Mouse (Mus musculus): ENCODE data around the gene Grb14.
A peak's percentile ranks its signal among the peaks of the same experiment; 100 is the strongest.

Grb14 gene

DNA sequence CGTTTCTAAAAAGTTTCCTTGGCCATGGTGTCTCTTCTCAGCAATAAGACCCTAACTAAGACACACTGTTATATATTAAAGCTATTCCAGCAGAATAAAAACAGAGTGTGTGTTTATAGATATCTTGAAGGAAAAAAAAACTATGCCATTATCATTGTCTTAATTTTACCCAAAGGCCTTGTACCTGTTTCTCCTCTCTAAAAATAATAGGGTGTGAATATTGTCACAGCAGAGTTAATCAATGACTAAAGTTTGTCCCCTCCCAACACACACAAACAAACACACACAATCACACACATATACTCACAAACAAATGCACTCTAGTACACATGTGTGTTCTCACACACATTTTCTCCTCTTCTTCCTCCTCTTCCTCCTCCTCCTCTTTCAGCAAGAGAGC, at the start of gene Grb14:
Gene Grb14, minus strand, starts transcription at position 101 of the 400 bp plus-strand sequence.
- no peak for DNase-seq (ENCODE audit: low spot score)

DNA sequence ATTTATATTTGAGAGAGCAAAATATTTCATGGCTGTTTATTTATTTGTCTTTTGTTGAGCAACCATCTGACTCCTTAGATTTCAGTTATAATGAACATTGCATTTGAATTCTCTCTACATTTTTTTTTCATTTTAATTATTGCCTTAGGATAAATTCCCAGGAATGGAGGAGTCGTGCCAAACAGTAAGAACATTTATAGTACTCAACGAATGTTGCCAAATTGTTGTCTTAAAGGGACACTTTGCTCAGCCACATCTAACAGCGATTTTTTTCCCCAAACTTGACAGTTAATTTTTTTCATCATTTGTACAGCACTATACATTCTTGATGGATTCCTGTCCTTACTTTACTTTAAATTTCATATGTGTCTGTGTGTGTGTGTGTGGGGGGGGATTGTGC, 47.4 kb upstream of the Grb14 start:
- no peak for DNase-seq (ENCODE audit: low spot score)

DNA sequence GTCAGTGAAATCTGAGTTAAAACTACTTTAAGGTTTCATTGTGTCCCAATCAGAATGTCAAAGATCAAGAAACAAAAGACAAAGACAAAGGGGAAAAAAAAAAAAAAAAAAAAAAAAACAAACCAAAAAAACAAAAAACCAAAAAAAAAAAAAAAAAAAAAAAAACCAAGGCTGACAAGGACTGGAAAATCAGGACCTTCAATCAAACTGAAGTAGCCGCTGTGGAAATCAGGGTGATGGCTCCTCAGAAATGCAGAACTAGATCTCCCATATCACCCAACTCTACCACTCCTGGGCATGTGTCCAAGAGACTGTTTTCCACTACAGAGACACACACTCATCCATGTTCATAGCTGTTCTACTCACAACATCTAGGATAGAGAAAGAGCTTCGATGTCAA, 29.0 kb upstream of the Grb14 start:
- DNase-seq (ENCODE audit: low spot score) = no peak

DNA sequence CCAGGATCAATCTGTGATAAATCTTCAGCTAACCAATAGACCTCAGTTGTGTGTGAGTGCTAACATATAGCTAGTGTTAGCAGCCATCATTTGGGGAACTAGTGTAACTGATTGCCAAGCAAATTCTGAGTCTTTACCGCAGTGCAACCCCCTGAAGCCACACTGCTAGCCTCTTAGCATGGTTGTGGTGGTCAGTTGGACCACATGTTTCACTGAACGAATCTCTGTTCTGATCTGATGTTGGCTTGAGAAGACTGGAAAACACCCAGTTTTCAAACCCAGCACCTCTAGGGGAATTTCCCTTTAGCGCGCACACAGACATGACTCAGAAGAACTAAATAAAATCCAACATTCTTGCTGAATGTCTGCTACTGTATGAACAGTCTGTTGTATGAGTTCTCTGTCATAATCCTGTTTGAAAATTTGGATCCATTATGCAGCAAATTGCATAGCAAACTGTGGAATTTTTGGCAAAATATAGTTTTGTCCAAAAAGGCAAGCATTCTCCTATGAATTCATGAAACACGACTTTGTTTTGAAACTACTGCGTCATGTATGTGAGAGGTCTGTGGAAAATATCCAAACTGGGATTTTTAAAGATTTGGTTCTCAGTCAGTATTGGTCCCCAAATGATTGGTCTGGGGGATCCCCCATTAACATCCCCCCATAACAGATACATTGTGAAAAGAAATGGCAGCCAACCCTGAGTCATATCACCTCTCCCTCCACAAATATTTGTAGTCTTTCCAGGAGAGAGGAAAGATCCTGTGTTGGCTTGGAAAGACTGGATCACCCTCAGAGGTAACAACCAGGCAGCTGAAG, 27.6 kb upstream of the Grb14 start:
- no peak for DNase-seq (ENCODE audit: low spot score)

DNA sequence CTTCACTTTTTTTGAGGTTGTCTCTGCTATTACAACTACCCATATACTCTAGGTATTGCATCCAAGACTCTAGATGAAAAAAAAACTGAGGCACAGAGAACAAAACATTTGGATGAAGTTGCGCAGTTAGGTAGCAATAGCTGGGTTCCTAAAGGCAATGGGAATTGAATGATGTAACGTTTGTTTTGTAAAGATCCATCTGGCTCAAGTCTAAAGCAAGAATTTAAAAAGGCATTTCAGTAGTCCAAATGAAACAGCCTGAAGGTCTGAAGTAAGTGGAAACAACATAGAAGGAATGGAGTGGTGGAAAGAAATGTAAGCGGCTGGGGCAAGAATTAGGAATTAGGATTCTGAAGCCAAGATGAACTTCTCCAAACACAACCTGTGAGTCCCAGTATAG, 26.0 kb upstream of the Grb14 start:
- DNase-seq (ENCODE audit: low spot score) = no peak

DNA sequence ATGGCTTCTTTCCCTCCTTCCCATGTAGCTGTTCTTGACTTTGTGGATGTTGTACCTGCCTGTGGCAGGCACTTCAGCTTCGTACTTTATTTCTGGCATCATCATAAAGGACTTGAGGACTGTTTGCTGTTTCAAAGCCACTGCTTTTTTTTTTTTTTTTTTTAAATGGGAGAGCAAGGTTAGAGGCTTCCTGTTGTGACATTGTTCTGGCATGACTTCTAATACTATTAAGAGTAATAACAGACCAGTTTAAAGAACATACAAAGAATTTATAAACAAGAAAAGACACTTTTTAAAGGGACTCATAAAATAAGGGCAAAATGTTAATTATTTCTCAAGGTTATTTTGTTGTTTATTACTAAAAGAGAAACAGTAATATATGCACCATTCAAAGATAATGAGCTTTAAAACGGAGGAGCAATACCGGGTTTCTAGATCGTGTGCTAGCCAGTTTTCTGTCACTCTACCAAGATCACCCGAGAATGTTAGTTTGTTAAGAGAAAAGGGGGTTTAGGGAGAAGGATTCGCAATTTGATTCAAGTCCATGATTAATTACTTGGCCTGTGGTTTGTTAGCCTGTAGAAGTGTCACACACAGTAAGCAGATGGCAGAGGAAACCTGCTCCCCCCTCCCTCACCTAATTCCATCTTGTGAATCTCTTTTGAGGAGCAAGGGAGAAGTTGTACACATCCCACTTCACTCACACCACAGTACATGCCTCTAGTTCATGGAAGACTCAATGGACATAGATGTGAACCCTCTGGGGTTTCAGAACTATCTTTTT, 23.6 kb upstream of the Grb14 start:
- no peak for DNase-seq (ENCODE audit: low spot score)

DNA sequence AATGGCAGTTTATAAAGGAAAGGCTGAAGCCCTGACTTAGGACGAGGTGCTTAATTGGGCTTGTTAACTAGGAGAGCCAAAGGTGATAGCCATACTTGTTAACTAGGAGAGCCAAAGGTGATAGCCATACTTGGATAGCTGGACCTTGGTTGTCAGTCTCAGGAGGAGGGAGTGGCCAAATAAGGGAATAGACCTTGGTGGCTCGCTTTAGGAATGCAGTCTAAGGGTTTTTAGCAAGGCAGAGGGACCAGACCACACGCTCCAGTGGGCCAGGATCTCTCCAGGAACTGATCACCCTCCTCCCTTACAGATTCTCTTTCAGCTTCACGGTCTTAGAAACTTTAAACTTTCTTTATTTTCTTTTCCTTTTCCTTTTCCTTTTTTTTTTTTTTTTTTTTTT, 13.4 kb upstream of the Grb14 start:
- no peak for DNase-seq (ENCODE audit: low spot score)

DNA sequence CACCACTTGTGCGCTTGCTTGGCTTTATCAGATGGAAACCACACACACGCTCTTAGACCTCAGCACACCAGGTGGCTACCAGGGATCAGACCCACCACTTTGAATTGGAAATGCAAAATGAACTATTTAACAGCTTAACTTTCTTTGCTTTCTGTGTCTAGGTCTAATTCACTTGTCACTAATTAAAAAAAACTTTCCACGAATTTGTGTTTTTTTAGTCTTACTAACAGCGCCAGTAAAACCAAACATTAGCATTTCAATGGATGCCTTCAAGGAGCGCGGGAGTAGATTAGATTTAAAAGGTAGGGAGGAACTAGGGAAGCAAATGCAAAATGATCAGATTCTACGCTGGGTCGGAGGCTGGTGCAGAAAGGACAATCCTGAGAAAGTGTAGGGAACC, 12.8 kb upstream of the Grb14 start:
- DNase-seq (ENCODE audit: low spot score) = no peak

DNA sequence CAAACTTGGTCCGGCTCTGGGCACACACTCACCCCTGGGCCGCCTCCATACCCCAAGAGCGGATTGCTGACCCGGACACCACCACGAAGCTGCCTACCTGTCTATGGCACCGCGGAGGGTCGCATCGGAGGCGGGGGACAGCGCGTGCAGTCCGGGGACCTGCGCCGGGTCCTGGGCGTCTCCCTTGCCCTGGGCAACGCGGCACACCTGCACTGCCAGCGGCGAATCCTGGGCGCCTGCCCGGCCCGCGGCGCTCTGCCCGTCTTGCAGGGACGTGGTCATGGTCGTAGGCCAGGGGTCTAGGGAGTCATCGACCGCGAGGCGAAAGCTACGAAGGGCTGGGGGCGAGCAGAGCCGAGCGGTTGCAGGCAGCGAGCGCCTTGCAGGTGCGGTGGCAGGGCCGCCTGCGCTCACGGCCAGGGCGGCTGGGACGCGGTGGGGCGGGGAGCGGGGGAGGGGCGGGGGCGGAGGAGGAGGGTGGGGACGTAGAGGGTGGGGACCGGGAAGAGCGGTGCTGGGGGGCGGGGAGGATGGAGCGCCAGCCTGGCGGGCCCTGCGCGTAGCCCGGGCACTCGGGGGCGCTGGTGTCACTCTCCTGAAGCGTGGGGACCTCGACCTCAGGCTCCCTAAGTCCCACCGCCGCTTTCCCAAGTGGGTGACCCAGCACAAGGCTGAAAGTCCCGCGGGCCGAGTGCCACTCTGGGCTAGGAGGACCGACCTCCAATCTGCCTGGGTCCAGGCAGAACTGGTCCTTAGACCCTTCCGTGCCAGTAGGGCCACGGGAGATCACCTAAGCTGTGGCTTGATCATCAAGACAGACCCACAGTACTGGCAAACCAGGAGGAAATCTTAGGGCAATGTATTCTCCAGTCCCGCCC, 2.2 kb downstream of the Grb14 start:
- peak; percentile 70 for DNase-seq (ENCODE audit: low spot score)

DNA sequence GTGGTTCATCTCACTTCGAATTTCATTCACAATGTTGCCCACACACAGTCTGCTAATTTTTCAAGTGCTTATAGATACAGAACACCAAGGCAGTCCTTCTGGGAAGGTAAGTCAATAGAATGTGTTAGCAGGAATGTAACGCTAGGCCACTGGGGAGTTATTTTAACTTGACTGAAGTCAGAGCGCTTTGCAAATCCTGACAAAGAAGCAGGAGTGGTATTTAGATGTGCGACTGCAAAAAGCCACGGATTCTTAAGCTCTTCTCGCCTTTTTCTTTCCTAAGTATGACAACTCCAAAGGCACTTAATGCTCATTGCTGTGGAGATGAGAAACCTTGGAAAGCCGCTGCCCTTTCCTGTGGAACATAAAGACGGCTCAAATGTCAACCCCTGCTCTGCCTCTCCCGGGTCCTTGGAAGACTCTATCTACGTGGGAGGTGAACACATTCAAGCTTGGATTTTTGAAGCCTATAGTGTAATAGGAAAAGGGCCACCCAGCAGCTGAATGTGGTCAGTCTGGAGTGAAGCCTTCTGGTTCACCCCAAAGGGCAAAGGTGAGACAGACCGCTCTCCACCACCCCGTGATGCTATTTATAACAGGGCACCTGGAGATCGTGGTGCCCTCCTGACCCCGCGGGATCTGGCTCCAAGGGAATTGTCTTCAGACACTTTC, 3.0 kb downstream of the Grb14 start:
- DNase-seq (ENCODE audit: low spot score) = no peak

DNA sequence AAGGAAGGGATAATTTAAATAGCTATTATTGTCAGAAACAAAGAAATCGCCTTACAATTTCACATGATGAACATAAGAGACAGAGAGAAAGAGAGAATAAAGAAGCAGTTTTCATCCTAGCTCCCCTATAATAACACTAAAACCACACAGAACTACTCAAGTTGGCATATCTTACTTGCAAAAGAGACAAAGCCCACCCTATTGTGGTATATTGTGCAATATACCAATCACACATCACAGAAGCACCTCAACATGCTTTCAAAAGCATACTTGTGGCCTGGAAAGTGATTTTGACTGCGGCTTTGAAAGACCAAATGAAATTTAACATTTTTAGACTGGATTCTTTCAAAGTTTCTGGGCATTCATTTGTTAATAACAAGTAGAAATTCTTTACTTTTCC, 7.4 kb downstream of the Grb14 start:
- no peak for DNase-seq (ENCODE audit: low spot score)

DNA sequence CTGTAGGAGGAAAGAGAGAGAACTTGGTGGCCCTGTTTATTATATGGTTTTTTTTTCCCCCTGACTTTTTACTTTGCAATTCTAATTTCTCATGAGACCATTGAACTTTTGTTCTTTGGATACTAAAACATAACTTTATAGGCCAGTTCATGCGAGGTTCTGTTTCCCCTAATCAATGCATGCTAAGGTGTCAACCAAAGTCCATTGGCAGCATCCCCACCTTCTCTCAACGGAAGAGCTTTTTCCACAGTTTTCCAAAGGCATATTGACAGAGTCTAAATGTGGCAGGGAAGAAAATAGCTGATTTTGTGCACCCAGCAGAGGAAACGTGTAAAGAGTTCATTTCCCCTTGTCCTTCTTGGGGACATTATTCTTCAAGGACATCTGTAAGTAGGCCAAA, 10.2 kb downstream of the Grb14 start:
- DNase-seq (ENCODE audit: low spot score) = no peak

DNA sequence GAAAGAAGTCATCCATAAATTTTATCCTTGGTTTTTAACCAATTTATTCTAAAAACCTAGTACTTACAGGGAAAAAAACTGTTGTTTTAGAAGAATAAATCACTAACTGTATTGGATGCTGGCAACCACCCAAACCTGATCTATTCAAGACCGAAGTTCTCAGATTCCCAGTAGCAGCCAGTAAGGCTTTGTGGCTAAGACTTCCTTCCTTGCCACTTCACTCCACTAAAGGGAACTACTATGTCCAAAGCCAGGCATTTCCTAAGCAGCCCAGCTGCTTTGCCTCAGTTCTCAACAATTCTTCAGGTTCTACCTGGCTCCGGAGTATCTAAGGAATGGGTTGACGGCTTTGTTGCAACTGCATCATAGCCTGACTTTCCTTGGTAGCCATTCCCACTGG, 14.7 kb downstream of the Grb14 start:
- no peak for DNase-seq (ENCODE audit: low spot score)

DNA sequence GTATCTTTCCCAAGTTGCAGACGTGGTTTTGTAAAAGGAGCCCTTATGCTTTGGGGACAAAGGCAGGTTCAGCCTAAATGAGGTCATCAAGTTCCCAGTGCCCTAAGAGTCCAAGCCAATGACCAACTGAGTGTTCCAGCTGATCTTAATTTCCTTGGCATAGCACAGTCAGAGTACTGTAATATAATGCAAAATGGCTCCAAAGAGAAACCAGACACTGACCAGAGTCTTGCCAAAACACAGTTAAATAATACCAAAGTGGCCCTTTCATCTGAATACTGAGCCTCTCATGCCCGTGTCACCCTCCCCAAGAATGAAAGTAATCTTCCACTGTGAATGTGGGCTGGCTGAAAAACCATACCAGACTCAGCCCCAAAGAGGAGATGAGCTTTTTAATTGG, 17.4 kb downstream of the Grb14 start:
- no peak for DNase-seq (ENCODE audit: low spot score)

DNA sequence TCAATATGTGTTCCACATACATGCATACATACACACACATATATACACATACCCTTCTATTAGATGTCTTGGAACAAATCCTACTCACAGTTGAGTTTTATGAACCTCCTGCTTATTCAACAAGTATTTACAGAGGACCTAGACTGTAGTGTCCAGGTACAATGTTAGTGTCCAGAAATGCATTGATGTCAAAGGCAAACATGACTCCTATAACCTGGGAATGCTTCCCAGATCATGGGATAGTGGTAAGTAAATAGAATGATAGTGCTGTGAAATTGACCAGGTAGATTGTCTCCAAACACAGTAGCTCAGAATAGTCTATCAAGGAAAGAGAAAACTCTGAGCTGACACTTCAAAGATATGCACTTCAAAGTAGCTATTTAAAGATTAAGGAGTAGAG, 19.7 kb downstream of the Grb14 start:
- DNase-seq (ENCODE audit: low spot score) = no peak

DNA sequence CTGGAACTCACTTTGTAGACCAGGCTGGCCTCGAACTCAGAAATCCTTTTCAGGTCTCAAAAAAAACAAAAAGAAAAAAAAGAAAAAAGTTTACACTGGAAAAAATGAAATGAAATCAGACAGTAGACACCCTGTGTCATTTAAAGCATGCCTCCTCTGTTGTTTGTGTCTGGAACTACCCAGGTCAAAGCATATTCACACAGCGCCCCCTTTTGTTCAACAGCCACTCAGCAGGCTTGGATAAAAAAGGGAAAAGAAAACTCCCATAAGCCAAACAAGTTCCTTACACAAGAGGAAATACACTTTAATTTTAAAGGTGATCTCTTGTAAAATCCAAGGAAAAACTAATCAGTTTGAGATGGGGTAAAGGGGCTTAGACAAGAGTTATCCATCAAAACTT, 21.4 kb downstream of the Grb14 start:
- no peak for DNase-seq (ENCODE audit: low spot score)

DNA sequence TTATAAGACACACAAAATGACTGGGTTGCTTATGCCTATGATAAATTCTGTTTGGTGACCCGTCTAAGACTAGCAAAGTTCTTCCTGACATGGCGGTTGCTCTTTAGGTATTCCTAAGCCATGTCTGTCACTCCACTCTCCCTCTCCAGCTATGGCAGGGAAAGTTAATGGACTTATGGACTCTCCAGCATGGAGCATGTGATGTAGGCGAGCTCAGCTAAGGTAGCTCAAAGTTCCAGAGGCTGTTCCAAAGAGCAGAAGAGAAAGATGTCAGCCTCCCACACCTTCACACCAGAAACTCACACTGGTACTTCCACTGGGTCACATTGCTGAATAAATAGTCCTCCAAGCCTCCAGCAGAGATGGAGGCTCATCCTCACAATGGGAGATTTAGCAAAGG, 22.2 kb downstream of the Grb14 start:
- DNase-seq (ENCODE audit: low spot score) = no peak

DNA sequence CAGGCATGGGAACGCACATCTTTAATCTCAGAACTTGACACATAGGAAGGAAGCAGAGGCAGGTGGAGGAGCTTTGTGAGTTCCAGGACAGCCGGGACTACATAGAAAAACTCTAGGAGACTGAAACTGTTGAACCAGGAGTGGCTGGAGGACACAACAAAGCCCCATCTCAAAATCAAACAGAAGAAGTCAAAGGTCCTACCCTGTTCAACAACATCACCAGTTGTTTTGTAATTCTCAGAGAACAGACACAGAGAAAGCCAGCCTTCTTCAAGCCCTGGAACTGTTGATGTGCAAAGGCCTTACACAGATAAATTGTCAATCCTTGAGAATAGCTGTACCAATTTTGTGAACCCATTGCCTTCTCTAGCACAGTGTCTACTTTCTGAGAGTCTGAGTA, 29.7 kb downstream of the Grb14 start:
- no peak for DNase-seq (ENCODE audit: low spot score)

DNA sequence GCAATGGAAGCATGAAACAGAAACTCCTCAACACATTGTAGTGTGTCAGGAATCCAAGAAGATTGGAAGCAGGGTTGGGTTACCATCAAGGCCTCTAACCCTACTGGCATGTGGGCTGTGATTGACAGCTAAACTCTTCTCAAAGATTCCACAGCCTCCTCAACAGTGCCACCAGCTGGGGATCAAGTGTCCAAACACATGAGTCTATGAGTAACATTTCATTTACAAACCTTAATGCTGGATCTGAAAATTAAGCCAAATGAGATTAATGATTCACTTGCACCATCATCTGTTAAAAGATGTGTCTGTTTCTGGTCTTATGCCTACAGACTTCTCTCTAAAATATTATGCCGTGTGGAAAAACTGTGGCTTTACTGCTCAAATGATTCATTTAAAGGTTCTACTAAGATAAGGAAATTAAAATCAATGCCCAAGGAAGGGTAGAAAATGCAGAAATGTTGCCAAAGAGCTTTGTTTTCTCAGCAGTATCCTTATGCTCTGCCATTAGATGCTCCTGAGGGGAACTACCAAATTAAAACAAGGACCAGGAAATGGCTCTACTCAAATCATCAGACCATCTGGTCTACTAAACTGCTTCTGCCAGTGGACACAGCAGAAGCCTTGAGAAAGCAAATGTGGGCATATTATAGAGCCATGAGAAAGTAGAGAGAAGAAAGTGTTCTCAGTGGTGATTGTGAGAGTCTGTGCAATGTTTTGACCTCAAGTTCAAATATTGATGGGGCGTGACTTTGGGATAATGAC, 35.2 kb downstream of the Grb14 start:
- DNase-seq (ENCODE audit: low spot score) = no peak

DNA sequence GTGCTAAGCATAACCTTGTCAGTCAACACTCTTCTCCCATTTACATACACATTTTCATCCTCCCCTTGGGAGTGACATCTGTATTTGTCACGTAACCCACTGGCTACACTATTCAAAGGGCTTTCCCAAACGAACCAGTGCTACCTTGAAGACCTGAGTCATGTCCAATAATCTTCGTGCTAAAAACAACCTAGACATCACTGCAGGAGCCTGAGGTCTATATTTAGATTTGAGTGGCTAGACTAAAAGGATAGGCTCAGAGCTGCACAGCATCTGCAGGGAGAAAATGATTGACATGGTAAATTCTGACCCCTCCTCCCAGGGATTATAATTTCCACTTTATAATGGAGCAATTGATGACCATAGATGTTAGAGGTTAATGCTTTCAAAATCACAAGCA, 37.0 kb downstream of the Grb14 start:
- DNase-seq (ENCODE audit: low spot score) = no peak

DNA sequence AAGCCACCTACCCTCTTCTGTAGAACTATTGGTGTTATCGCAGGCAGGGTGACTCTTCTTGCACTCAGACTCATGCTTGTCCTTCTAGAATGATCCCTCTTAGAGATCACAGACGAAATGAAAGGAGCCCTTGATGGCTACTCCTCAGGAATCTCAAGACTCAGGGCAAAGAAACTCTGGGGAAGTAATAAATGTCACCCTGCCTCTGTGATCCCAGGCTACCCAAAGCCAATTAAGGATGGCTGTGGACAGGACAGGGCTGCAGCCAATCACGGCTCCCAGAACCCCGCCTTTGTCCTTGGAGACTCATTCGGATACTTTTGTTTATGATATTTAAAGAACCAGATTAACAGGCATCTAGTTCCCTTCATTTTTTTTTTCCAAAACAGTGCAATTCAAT, 49.2 kb downstream of the Grb14 start:
- no peak for DNase-seq (ENCODE audit: low spot score)
